Mouse (Mus musculus) CD4-positive helper T cell, adult 2 months (primary cell): ENCODE results near the gene Dmac2.
"Not testable (repeated sequence)": the region's sequence is repeated elsewhere in the genome, so short reads cannot be mapped to it uniquely, and the experiment has no call there.

Experiments used
- DNase-seq: peaks from one replicate; pipeline ENCODE4 v3.0.0-alpha.2; 2012; ENCODE audit warnings: low read depth, missing footprints, low spot score

Dmac2 gene

DNA sequence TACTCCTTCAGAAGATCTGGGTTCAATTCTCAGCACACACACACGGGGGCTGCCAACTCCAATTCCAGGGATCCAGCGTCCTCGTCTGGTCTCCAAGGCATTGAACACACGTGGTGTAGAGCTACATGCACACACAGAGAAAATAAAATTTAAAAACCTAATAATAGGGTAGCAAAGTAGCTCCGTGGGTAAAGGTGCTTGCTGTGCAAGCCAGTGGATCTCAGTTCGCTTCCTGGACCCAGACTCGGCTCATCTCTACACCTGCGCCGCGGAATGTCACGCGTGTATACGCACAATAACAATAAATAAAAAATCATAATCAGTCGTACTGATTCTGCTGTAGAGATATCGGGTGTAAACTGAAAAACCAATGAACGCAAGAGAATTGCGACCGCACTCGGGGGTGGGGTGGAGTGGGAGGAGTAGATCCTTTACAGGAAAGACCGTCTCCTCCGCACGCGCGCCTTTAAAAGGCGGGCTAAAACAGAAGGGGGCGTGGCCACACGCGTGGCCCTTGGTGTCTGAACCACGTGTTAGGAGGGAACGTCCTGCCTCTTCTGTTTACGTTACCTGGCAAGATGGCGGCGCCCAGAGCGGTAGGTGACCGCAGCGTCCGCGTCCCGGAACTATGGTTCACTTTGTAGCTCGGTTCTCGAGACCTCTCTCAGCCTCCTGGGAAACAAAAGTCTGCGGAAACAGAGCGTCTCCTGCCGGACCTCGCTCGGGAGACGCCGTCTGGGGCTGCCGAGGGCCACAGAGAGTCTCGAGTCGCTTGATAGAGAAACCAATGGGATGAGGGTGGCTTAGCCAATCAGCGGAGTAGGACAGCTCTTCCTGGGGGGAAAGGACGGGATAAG, at the start of gene Dmac2:
Gene Dmac2 (plus strand): TSS at position 550 of the 857 bp plus-strand sequence.
- DNase-seq = peak; percentile 99

DNA sequence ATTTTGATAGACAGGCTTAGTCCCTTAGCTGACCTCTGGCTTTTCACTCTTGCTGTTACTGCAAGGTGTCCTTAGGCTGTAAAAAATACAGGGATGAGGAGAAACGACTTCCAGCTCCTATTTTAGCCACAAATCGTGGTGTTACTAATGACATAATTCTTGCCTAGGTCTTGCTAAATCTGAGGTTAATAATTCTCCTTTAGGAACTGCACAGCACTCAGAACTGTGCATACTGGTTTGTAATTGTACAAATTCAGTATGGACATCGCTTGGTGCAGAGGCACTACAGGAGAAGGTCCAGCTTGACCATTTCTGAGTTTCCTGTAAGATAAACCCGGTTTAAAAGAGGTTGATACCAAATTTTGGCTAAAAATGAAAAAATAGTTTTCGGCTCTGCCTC, 45.4 kb upstream of the Dmac2 start:
- not testable (repeated sequence) for DNase-seq

DNA sequence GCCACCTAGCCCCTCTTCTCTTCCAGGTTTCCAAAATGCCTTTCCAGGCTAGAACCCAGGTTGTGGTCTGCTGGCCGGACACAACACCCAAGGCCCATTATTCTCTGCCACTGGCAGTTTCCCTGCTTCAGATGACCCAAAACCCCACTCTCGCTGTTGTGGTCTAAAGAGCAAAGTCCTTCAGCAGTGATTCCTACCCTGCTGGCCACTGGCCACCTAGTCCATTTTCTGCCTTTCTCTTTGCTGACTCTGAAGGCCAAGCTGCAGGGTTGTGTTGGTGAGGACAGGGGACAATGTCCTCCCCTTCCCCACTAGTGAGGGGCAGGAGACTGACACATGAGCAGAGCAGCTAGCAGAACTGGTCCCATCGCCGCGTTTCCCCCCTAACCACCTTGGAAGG, 44.1 kb upstream of the Dmac2 start:
- DNase-seq = no peak

DNA sequence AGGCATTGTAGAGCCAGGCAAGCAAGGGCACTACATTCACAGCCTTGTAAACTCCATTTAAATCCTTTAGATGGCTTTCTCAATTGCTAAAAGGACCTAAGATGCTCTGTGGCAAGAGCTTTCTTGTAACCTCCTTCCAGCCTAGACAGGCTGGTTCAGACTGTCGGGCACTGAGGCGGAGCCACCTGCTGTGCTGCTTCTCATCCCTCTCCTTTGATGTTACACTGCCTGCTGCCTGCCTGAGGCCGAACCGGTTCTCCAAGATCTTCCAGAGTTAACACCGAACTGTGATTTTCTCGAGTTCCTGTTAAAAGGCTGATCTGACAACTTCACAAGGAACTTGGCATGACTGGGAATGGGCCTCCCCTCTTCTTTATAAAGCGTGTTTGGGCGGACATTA, 43.3 kb upstream of the Dmac2 start:
- peak; percentile 48 for DNase-seq

DNA sequence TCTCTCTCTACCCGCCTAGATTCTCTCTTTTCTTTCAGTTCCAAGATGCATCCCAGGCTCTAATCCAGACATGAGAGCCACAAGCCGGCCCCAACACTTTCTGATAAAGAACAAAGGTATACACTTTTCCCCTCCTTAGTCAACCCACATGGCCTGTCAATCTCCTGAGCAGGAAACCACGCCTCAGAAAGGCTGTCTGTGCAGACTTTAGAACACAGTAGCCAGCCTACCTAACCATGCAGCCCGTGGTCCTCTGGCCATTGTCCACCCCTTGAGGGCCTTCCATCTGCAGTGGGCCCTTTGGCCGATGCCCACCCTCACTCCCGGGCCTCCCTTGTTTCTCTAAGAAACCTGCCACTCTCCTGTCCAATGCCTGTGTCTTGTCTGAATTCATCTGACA, 42.9 kb upstream of the Dmac2 start:
- peak; percentile 31 for DNase-seq

DNA sequence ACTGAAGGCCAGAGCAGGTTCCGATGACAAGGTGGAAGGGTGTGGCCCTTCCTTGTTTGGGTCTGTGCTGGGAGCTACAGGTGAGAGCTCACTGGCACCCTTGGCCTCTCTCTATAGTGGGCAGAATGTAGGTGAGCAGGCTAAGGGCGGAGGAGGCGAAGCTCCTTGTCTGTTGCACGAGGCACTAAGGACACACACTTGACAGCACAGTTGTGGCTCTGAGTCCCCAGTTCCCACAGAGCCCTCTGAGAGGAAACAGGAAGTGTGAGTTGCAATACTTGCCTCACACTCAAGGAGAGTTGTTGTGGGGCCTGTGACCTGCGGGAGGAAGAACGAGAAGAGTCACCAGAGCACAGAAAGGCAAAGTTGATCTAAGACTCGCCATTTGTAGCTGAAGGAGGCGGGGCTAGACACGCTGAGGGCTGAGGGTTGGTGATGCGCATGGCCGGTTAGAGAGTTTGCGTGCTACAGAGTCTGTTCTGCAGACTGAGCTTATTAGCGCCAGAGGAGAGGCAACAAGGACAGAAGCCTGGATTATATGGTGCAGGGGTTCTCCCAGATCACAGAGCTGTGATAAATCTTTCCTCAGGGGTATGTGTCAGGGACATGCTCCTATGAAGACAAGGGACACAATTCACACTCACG, 42.3 kb upstream of the Dmac2 start:
- peak; percentile 54 for DNase-seq

DNA sequence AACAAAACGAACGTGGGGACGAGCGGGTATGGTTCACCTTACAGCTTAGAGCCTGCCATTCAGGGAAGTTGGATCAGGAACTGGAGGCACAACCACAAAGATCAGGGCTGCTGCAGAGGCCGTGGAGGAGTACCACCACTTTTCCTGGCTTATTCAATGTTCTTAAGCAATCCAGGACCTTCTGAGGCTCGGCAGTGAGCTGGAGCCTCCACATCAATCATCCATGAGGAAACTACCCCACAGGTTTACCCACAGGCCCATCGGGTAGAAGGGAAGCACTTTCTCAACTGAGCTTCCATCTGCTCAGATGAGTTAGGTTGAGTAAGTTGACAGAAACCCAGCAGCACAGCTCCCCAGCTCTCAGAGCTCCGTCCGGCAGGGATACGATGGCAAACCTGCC, 39.8 kb upstream of the Dmac2 start:
- no peak for DNase-seq

DNA sequence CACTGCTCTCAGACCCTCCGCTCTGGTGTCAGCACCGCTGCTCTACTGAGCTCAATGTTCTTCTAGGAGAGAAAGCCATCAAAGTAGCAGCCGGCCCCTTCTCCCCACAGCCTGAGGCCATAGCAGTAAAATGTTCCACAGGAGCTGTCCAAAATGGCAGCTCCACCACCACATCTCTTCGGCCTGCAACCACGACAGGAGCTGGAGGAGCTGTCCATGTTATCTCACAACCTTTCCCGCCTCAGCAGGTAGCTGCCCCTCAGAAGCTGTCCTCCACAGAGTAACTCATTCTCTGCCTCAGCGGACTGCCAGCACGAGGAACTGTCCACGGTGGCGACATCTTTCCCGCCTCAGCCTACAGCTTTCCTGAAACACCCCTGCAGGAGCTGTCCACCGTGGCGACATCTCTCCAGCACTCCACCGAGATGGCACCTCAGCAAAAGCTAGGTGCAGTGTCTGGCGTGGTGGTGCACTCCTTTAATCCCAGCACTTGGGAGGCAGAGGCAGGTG, 36.9 kb upstream of the Dmac2 start:
- no peak for DNase-seq

DNA sequence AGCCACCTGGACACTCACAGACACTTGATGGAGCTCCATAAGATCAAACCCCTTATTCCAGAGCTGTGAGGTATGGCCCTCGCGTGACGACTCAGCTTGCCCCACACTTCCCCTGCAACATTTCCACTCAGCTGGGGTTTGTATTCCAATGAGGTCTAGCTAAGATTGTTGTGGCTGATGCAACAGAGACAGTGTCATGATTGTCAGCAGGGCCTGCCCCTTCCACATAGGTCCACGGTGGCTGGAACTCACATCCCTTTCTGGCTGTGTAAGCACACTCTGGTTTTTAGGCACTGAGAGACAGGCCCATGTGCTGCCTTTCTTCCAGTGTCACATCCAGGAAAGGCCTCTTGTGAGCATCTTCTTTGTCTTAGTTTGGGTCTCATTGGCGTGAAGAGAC, 34.6 kb upstream of the Dmac2 start:
- no peak for DNase-seq

DNA sequence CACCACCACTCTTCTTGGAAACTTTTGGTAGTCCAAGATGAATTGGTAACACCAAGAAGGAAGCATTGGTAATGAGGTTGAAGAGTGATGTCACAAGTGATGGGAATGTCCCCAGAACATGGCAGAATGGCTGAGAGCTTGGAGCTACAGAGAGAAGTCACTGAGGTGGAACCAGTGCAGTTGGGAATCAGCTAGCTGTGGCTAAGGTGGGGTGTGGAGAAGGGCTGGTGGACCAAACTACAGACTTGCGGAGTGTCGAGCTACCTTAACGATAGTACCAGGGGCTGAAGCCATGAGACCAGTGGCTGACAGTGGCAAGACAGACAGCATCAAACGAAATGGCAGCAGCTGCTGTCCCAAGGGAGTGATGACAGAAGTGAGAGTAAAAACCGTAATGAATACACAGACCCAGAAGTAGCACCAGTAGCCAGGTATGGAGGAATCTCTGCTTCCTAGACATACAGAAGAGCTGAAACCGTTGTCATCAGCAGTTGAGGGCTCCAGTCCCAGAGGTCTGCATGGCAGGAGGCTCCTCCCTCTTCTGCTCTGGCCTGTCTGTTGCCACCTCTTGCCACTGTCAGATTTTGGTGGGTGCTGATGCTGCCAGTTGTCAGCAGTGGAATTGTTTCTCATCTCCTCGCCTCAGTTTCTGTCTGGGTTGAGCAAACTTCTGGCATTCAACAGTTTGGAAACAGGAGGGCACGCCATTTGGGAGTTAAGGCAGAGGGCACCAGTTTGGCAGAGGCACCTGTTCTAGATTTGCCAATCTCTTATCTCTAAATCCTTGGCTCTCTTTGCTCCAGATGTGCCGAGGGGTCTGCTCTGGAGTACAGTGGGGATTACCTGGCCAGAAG, 33.6 kb upstream of the Dmac2 start:
- DNase-seq = no peak

DNA sequence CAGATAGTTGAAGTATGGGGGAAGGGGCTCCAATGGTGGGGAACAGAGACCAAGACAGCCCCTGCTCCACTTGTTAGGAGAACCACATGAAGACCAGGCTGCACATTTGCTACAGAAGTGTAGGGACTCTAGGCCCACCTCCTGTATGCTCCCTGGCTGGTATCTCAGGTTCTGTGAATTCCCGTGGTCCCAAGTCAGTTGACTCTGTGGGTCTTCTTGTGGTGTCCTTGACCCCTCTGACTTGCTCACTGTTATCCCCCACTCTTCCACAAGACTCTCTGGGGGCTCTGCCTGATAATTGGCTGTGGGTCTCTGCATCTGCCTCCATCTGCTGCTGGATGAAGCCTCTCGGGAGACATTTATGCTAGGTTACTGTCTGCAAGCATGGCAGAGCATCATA, 28.0 kb upstream of the Dmac2 start:
- no peak for DNase-seq

DNA sequence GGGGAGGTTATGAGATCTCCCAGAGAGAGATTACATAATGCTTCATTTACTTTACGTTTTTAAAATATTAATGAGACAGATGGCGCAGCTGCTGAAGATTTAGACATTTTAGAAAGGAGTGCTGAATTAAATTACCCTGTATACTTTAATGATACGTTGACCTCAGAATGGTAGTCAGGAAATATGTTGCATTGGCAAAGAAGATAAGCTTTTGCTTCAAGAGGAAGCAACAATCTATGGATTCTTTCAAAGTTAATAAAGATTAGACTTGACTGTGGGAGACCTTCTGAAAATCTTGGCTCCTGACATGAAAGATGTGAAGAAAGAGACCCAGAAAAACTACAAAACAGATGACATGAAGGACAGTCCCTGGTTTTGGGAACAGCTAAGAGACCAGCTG, 25.4 kb upstream of the Dmac2 start:
- DNase-seq = no peak

DNA sequence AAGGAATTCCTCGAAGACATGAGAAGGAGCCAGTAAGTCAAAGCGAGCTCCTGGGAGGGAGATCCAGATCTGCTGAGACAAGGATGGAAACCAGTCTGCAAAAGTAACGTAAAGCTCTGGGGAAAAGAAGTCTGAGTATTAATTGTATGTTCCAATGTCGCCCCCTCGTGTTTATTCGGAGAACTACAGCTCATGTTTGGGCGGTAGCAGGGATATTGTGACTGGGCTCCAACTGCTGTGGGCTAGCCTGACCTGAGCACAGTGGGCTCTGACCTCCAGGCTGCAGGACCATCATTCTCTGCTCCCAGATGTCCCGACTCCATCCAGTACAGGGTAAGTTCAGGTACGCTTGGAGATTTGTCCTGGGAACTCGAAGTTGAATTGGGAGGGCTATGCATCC, 19.6 kb upstream of the Dmac2 start:
- DNase-seq = peak; percentile 66

DNA sequence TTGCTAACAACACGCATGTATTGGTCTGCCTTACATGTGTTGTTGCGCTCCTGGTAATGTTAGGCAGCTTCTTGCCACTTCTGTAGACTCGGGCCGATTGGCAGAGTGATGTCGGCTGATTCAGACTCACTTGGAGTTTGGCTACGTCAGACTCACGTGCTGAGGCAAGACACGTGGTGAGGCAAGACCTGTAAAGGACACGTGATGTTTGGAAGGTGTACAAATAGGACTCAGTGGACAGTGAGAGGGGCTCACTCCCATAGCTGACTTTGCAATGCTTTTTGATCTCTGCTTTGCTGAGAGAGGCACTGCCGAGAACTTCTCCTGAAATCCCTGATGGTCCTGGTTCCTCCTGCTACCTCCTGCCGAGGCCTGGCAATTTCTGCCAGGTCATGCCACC, 18.5 kb upstream of the Dmac2 start:
- DNase-seq = no peak

DNA sequence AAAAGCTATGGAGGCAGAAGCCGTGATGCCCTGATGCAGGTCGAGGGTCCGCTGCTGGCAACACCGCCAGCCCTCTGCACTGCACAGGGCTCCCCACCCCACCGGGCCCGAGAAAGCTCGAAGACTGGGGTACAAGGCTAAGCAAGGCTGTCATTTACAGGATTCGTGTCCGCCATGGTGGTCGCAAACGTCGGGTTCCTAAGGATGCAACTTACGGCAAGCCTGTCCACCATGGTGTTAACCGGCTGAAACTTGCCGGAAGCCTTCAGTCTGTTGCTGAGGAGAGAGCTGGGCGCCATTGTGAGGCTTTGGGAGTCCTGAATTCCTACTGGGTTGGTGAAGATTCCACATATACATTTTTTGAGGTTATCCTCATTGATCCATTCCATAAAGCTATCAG, 17.9 kb upstream of the Dmac2 start:
- DNase-seq = no peak

DNA sequence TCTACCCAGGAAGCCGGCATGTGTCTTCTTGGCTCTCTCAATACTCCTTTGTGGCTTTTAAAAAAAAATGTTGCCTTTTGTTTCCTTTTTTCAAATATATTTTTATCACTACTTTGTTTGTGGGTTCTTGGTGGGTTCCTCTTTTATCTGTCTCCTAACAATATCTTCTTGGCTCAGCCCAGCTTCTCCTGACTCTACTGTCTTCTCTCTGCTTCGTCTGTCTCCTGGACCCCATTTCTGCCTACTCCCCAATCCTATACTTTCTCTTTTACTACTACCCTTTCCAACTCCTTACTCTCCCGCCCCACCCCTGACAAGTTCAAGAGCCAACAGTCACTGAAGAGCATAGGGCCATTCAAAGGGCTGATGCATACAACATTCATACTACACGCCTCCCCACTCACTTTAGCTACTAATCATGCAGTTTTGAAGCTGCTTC, 12.6 kb upstream of the Dmac2 start:
- no peak for DNase-seq

DNA sequence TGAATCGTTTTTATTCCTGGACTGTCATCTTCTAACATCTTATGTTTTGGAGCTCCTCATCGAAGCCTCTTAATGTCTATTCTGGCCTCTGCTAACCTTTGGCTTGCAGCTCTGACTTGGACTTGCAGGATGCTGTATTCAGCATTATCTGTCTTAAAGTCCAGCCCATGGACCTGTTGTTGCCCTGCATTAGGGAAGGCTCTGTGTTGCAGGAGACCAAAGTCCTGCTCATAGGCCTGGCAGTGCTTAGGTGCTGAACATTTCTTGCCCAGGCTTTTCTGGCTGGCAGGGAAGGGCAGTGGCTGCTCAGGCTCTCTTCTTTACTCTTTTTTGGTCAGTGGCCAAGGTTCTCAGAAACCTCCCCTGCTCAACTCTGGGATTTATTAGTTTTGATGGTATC, 12.0 kb upstream of the Dmac2 start:
- no peak for DNase-seq

DNA sequence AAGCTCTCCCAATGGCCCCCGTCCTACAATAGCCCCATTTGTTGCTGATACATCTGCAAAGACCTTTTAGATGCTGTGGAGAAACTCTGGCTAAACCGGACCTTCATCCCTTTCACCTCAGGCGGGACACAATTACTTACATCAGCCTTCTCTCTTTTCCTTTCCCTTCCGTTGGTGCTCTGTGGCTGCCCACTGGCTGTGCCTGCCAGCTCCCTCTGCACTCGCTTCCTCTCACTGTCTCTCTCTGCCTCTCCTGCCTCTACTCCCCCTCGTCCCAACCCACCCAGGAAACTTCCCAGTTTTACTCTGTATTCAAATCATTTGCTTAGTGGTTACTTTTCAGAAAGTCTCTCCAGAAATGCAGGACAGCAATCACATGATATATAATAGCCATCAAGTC, 9.2 kb upstream of the Dmac2 start:
- DNase-seq = no peak

DNA sequence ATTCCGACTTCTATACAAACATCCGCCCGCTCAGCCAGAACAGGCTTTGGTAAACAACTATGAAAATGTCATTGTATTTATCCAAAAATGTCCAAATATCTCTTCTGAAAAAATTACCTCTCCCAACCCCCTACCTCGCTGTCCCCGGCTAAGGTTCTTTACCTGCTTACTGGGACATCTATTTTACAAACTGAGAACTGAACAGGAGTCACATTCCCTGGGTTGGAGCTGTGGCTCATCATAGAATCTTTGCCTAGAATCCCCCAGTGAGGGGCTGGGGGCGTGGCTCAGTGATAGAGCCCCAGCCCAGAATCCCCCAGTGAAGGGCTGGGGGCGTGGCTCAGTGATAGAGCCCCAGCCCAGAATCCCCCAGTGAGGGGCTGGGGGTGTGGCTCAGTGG, 7.7 kb upstream of the Dmac2 start:
- no peak for DNase-seq

DNA sequence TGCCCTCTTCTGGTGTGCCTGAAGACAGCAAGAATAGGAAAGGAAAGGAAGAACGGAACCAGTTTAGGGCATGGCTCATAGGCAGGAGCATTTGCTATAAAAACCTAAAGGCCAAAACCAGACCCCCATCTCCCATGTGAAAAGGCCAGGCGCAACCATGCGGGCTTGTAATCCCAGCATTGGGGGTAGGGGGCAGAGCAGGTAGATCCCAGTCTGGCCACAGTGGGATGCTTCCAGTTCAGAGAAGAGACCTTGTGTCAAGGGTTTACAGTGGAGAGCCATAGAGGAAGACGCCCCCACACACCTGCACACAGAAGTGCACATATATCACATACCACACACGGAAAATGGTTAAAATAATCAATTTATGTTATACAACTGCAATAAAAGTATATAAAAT, 5.1 kb upstream of the Dmac2 start:
- DNase-seq = no peak

DNA sequence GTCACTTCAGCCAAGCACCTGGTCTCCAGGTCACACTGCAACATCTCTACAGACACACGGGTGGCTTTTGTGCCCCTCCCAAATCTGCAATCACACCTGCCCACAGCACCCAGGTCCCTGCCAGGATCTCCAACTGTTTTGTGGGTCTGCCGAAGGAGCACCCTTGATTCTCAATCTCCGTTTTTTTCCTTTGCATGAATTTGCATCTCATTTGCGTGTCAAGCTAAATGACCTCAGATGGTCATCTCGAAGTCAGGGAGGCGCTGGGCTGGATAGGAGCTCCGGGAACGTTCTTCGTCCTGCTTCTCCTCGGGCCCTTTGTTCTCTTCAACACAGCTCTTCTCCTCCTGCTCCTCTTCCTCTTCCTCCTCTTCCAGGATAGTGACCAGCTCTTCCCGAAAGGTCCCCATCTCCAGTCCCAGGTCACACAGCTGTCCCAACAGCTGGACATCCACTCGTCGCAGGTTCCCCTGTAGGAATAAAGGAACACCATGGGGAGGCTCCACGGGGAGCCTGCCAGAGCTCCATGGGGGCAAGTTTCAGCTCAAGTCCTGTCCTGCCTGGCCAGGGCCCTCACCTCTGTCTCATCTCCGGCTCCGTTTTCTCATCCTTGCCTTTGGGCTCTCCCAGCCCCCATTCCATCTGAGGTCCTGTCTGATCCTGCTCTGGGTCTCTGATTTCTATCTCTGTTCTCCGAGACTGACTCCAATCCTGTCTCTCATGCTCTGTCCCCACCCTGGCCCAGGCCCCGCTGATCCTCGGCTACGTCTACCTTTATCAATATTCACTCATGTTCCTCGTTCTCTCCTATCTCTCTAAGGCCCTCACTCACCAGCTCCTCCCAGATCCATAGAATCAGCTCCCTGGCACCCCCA, 4.1 kb upstream of the Dmac2 start:
- no peak for DNase-seq
